Mouse (Mus musculus) heart, postnatal 25 days (tissue): ENCODE results near the gene Ttf2. TPM values are rescaled to one million over a fixed set of nuclear protein-coding genes. Genes with fewer than 3 reads are reported as not detected.
A peak's percentile ranks its signal among the peaks of the same experiment; 100 is the strongest.

Source experiments
- DNase-seq: peaks from one replicate; pipeline ENCODE4 v3.0.0; 2022; ENCODE audit warnings: low spot score
- intact Hi-C: fragments of 180-260 bp; cut with DNase I; formaldehyde crosslinking; loops from one replicate; pipeline ENCODE4 v1.15.1; 2025
- total RNA-seq, 2 experiments: library from RNA; stranded (reverse); gene quantifications; 2 replicates each; pipeline ENCODE4 v1.2.3; 2021

Gene Ttf2
- total RNA-seq = 1 to 10 TPM; 2.1 to 2.5 TPM

DNA sequence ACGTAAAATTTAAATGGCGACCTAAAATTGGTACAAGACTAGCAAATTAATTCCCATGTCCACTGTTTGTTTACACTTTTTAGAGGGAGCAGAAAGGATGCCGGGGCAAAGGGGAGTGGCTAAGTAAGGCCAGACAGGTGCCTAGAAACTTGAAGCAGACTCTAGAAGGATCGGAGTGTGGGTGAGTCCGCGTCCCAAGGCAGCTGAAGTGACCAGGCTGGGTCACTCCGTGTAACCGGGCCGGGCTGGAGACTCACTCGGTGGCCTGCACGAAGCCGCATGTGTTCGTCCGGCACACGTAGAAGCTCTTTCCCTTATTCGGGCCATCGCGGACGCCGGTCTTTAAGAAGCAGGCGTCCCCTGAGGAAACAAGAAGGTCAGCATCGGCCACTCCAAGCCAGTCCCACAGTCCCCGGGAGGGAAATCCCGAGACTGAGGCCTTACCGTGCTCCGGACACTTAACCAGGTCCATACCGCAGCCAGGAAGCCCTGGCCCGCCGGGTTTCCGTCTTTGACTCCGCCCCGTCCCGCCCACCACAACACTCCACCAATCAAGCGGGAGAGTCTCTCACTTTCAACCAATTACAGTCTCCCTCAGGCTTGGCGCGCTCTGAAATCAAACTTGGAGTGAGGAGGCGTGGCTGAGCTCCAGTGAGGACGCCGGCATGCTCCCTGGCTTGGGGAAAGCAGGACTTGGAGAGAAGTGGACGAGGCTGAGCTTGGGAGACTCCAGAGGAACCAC is at the start of gene Ttf2:
TSS of gene Ttf2 (minus strand) at position 488 of the 742 bp plus-strand sequence.
- DNase-seq = peak; percentile 87
- intact Hi-C loops = loop anchor here (10.0 kb wide), 1 partner anchor 845 kb away; no protein-coding TSS in a partner anchor

- DNase-seq = no peak
- intact Hi-C loops = no loop called here
Measured at GRCm38 (mm10) chr3:101018494-101018893, 49.0 kb upstream of the Ttf2 start.

- intact Hi-C loops = no loop called here
- DNase-seq = no peak
Measured at GRCm38 (mm10) chr3:101016050-101016449, 46.6 kb upstream of the Ttf2 start.

- DNase-seq = no peak
- intact Hi-C loops = no loop called here
Measured at GRCm38 (mm10) chr3:101015254-101015653, 45.8 kb upstream of the Ttf2 start.

- no peak for DNase-seq
- intact Hi-C loops = no loop called here
Measured at GRCm38 (mm10) chr3:101013536-101013935, 44.1 kb upstream of the Ttf2 start.

DNA sequence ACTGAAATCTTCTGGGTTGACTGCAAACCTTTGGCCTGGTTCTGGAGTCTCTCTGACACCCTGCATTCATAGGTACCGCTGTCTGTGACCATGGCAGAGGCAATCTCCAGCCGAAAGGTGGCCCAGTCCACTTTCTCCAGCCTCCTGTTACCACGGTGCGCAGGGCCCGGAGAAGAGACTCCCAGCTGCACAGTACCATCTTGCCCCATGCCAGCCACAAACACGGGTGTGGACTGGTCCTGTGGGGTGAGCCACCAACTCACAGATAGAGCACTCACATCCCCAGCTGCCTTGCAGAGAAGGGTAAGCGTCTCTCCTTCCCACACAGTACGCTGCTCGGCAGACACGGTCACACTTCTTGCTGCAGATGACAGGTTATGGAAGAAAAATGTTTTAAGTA is 43.5 kb upstream of the Ttf2 start:
- DNase-seq = no peak
- intact Hi-C loops = no loop called here

DNA sequence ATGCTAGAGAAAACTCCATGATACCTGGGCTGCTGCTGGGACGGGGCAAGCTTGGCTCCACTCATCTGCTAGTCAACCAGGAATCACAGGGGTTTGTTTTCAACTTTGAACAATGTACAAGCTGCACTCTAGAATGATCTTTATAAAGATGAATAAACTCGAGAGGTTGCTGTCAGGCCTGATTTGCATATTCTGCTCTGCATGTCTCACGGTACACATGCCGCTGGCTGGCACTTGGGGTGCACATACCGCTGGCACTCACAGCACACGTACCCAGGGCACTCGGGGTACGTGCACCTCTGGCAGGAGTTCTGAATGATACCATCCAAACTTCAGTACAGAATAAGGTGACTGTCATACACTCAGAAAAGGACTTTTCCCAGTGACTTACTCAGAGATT is 43.1 kb upstream of the Ttf2 start:
- intact Hi-C loops = no loop called here
- no peak for DNase-seq

DNA sequence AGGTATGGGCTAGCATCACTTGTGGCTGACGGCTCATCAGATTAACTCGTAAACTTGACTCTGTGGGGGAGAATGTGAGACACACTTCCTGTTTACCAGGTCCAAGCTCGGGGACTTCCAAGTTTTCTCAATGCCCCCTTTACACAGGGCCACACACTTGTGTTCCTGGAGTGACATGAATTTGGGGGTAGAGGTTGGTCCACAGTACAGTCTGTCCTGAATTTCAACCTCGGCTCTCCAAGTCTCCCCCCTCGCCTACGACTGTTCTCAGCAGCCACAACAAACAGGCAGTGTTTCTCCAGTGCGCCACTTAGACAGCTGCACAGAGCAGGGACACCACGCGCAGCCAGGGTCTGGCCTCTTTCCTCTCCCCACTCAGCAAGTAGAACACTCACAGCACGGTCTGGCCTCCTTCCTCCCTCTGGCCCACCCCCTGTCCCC is 42.7 kb upstream of the Ttf2 start:
- intact Hi-C loops = no loop called here
- no peak for DNase-seq

GRCm38 (mm10) chr3:101011203-101011600 is 41.7 kb upstream of the Ttf2 start:
- DNase-seq = no peak
- intact Hi-C loops = no loop called here

GRCm38 (mm10) chr3:101010589-101011202 is 41.2 kb upstream of the Ttf2 start:
- intact Hi-C loops = no loop called here
- DNase-seq = no peak

DNA sequence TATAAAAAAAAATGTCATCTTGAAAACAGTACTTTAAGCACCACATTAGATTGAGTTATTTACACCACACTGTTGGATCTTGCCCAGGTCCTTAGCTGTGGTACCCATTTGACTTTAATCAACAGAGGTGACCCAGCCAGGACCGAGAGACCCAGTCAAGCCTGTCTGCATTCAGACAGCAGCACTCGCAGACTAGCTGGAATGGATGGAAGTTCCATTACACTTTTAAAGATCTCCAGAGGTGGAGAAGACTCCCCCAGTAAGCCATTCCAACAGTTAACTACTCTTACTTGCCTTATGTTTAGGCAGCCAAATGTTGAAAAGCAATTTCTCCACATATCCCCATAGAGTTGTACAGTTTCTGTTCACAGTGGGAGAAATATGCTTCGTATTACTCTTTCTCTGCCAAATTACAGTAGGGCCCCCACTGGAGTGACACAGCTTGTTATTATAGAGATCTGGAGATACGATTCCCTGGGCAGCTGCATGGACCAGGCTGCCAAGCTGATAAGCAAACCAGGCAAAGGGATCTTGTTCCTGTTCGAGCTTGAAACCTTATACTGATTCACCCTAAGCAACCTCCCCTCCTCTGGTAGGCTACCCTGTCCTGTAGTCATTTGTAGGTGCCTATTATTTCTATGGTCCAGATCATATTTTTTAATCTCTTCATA is 37.8 kb upstream of the Ttf2 start:
- intact Hi-C loops = no loop called here
- DNase-seq = no peak

DNA sequence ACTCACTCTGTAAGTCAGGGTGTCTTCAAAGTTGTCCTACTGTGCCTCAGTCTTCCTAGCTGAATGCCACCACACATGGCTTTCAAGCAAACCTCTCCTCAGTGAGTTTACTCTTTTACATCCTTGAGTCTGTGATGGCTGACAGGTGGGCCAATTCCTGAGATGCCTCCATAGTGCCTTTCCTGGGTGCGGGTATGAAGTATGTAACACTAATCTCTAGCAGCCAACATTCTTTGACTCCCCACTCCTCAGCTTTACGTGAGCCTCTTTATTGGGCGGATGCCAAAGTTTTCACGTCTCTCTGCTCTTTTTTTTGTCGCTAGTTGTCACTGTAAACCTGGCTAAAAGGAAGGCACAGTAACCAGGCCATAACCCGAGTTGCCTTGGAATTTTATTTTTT is 35.9 kb upstream of the Ttf2 start:
- intact Hi-C loops = no loop called here

DNA sequence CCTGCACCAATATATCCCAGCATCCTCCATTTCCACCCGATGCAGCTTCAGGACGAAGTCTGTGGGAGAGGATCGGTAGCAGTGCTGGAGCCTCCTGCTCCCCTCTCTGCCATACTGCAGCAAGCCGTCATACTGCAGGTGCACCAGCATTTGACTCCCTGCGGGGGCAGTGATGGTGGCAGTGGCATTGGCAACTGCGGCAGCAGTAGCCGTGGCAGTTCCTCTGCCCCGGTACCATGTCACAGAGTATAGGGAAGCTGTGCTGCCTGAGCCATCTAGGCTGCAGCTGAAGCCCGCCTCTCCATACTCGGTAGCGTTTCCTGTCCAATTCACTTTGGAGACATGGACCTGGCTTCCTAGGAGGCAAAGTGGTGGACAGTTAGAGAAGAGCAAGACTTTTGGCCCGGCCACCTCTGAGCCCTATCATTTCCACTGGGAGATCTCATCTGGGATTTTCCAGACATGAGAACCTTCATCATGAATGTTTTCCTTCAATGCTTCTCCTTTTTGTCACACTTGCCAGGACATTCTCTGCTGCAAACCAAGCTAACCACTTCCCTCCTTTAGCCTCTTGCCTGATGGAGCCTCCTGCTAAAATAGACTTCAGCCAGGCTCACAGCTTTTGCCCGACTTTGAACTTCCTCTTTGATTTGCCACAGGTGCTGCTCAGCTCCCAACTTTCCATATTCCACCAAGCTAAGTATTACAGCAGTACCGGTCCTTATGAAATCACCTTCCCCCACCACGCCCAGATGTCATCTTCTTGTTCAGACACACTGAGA is 34.3 kb upstream of the Ttf2 start:
- intact Hi-C loops = no loop called here
- no peak for DNase-seq

More for the DNA sequence above, 35.9 kb upstream of the Ttf2 start:
- no peak for DNase-seq

DNA sequence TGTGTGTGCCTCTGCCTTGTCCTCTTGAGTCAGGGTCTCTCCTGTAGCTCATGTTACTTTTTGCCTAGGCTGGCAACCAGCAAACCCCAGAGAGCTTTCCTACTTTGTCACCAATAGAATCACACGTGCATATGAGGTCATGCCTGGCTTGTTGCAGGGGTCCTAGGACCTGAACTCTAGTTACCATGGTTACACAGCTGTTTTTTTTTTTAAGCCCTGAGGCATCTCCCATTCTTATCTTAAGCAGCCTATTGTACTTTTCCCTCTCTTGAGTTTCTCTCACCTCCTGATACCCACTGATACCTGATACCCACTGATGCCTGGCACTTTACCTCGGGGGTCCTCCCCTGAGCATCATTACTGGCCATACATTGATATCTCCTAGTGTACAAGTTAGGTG is 30.3 kb upstream of the Ttf2 start:
- intact Hi-C loops = loop anchor here (2.0 to 5.0 kb wide), 2 partner anchors 25 to 73 kb away; no protein-coding TSS in a partner anchor
- no peak for DNase-seq

- intact Hi-C loops = loop anchor here (2.0 to 5.0 kb wide), 2 partner anchors 24 to 73 kb away; no protein-coding TSS in a partner anchor
- no peak for DNase-seq
Measured at GRCm38 (mm10) chr3:100998904-100999340, 29.5 kb upstream of the Ttf2 start.

- intact Hi-C loops = loop anchor here (2.0 to 5.0 kb wide), 2 partner anchors 23 to 74 kb away; no protein-coding TSS in a partner anchor
- peak; percentile 22 for DNase-seq
Measured at GRCm38 (mm10) chr3:100997785-100998570, 28.5 kb upstream of the Ttf2 start.

- intact Hi-C loops = loop anchor here (5.0 kb wide), 1 partner anchor 173 kb away; no protein-coding TSS in a partner anchor
- DNase-seq = no peak
Measured at GRCm38 (mm10) chr3:100994252-100994651, 24.8 kb upstream of the Ttf2 start.

GRCm38 (mm10) chr3:100993718-100994117 is 24.3 kb upstream of the Ttf2 start:
- intact Hi-C loops = loop anchor here (5.0 kb wide), 1 partner anchor 174 kb away; no protein-coding TSS in a partner anchor
- DNase-seq = peak; percentile 39

DNA sequence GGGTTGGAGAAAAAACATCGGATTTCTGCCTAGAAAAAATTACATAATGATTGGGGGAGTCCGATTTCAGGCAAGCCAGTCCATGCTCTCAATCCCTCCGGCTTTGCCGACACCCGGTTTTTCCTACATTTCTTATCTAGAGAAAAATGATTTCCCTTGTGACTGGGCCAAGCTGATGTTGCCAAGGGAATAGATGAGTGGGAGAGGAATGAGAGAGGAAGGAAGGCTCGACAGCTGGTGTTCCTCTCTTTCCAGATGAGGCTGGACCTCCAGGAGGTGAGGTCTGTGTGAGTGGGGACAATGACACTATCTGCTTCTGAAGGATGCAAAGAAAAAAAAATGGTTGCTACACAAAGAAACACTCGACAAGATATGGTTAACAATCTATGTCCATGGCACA is 23.7 kb upstream of the Ttf2 start:
- peak; percentile 36 for DNase-seq
- intact Hi-C loops = loop anchor here (5.0 kb wide), 1 partner anchor 174 kb away; no protein-coding TSS in a partner anchor
